Mouse (Mus musculus) midbrain, embryonic 16.5 days (tissue): ENCODE results near the gene Grsf1. TPM values are rescaled to one million over a fixed set of nuclear protein-coding genes. Genes with fewer than 3 reads are reported as not detected.

ENCODE experiments used
- ATAC-seq: fragments of 200-750 bp; cut with Nextera tagmentation; 2 replicates; pipeline ENCODE4 v1.8.0; 2017; ENCODE audit warnings: moderate TSS enrichment
- H3K27ac ChIP-seq: fragments of 300-500 bp; sonication (generic); 2 replicates; pipeline ENCODE4 v1.5.1; 2014; ENCODE audit warnings: mild to moderate bottlenecking, low read length, mixed read lengths
- H3K27me3 ChIP-seq: fragments of 300-500 bp; sonication (generic); 2 replicates; pipeline ENCODE4 v1.6.1; 2014; ENCODE audit warnings: low read depth, low read length, mixed read lengths; ENCODE audit not compliant: control insufficient read depth, insufficient read depth
- H3K36me3 ChIP-seq: fragments of 300-500 bp; sonication (generic); 2 replicates; pipeline ENCODE4 v1.6.1; 2014; ENCODE audit warnings: mild to moderate bottlenecking, low read length, moderate library complexity, mixed read lengths; ENCODE audit not compliant: control insufficient read depth, insufficient read depth
- H3K4me1 ChIP-seq: fragments of 300-500 bp; sonication (generic); 2 replicates; pipeline ENCODE4 v1.6.1; 2014; ENCODE audit warnings: mild to moderate bottlenecking, low read length, mixed read lengths; ENCODE audit not compliant: control insufficient read depth, insufficient read depth
- H3K4me2 ChIP-seq: fragments of 300-500 bp; sonication (generic); 2 replicates; pipeline ENCODE4 v1.6.1; 2014; ENCODE audit warnings: mild to moderate bottlenecking, low read length, mixed read lengths
- H3K4me3 ChIP-seq: fragments of 300-500 bp; sonication (generic); 2 replicates; pipeline ENCODE4 v1.5.1; 2014; ENCODE audit warnings: low read depth, mild to moderate bottlenecking, low read length, moderate library complexity, mixed read lengths
- H3K9ac ChIP-seq: fragments of 300-500 bp; sonication (generic); 2 replicates; pipeline ENCODE4 v1.6.1; 2014; ENCODE audit warnings: low read depth, low read length, mixed read lengths
- H3K9me3 ChIP-seq: fragments of 300-500 bp; sonication (generic); replicated peaks from 2 replicates; pipeline ENCODE4 v1.6.1; 2014; ENCODE audit warnings: mild to moderate bottlenecking, low read length, mixed read lengths; ENCODE audit not compliant: control insufficient read depth, poor library complexity, severe bottlenecking
- WGBS: fragments of 180-500 bp; shearing (Covaris S2); extraction: QIAGEN DNeasy Blood & Tissue Kit; methylation state at CpG from one replicate; pipeline ENCODE4 v1.1.7; 2014; 5-methylcytosine and 5-hydroxymethylcytosine counted together
- polyA plus RNA-seq: library from polyadenylated mRNA; unstranded; fragments of >200 nt; fragmentation: Nextera tagmentation; extraction: Ambion mirVana; gene quantifications from 2 replicates; pipeline ENCODE4 v1.2.1, GENCODE M21; 2015

Gene Grsf1
- 57.0 and 60.5 TPM in 2 replicates for polyA plus RNA-seq

- peak within 1 kb of the TSS; percentile 96 for H3K27ac ChIP-seq
- H3K9me3 ChIP-seq, result no peaks in the 10 kb centered on the region
- H3K9ac ChIP-seq, result peak within 1 kb of the TSS; percentile 97
- H3K4me2 ChIP-seq, result peak within 1 kb of the TSS; percentile 84
- peak; percentile 91 for ATAC-seq
- 0 out of 2 replicates have a peak, but pooled peaks cover under 1% of the 10 kb centered on the region for H3K36me3 ChIP-seq
- H3K27me3 ChIP-seq, result no peaks in the 10 kb centered on the region
- under 1% methylated on average over 98 of the region's 127 CpGs for WGBS
- H3K4me1 ChIP-seq, result peaks cover 17% of the 10 kb centered on the region
- H3K4me3 ChIP-seq, result peak within 1 kb of the TSS; percentile 97
Observed at GRCm38 (mm10) chr5:88675443-88676387, at the start of gene Grsf1. TSS of gene Grsf1 (minus strand) at chr5:88676171.

- no peaks in the 10 kb centered on the region for H3K36me3 ChIP-seq
- H3K4me3 ChIP-seq, result no peak overlapping the region
- H3K9me3 ChIP-seq, result no peaks in the 10 kb centered on the region
- H3K9ac ChIP-seq, result no peak overlapping the region
- no peak for ATAC-seq
- 77% methylated on average over 3 of the region's 3 CpGs for WGBS
- H3K4me1 ChIP-seq, result peaks cover 29% of the 10 kb centered on the region
- no peak overlapping the region for H3K27ac ChIP-seq
- no peak overlapping the region for H3K4me2 ChIP-seq
- no peaks in the 10 kb centered on the region for H3K27me3 ChIP-seq
Observed at GRCm38 (mm10) chr5:88724030-88724429, 48.1 kb upstream of the Grsf1 start.

GRCm38 (mm10) chr5:88722213-88722600 lies 46.2 kb upstream of the Grsf1 start:
- ATAC-seq, result no peak
- peak overlapping the region; percentile 99 for H3K9ac ChIP-seq
- H3K9me3 ChIP-seq, result no peaks in the 10 kb centered on the region
- peak overlapping the region; percentile 99 for H3K4me3 ChIP-seq
- peak overlapping the region; percentile 92 for H3K4me2 ChIP-seq
- no peaks in the 10 kb centered on the region for H3K27me3 ChIP-seq
- no peaks in the 10 kb centered on the region for H3K36me3 ChIP-seq
- 17% methylated on average over 4 of the region's 4 CpGs for WGBS
- peaks cover 29% of the 10 kb centered on the region for H3K4me1 ChIP-seq
- H3K27ac ChIP-seq, result peak overlapping the region; percentile 95; the same call in 1 of the 2 replicates

- H3K27ac ChIP-seq, result peak overlapping the region; percentile 95
- H3K4me2 ChIP-seq, result peak overlapping the region; percentile 92
- peak overlapping the region; percentile 99 for H3K4me3 ChIP-seq
- no peaks in the 10 kb centered on the region for H3K27me3 ChIP-seq
- H3K9me3 ChIP-seq, result no peaks in the 10 kb centered on the region
- peak; percentile 52 for ATAC-seq
- H3K36me3 ChIP-seq, result no peaks in the 10 kb centered on the region
- WGBS, result 3% methylated on average over 31 of the region's 31 CpGs
- H3K4me1 ChIP-seq, result peaks cover 29% of the 10 kb centered on the region
- H3K9ac ChIP-seq, result peak overlapping the region; percentile 99
Observed at GRCm38 (mm10) chr5:88721565-88722212, 45.7 kb upstream of the Grsf1 start.

GRCm38 (mm10) chr5:88721003-88721475 lies 45.1 kb upstream of the Grsf1 start:
- Histone ChIP-seq H3K9me3 (no peaks in the 10 kb centered on the region), H3K4me3 (peak overlapping the region; percentile 99), H3K27ac (peak overlapping the region; percentile 95), H3K9ac (peak overlapping the region; percentile 99), H3K4me1 (peaks cover 29% of the 10 kb centered on the region), H3K4me2 (peak overlapping the region; percentile 92), H3K27me3 (no peaks in the 10 kb centered on the region), H3K36me3 (no peaks in the 10 kb centered on the region)
- peak; percentile 82 for ATAC-seq
- WGBS, result under 1% methylated on average over 26 of the region's 38 CpGs

GRCm38 (mm10) chr5:88720116-88721002 lies 44.4 kb upstream of the Grsf1 start, which contains the start of gene Mob1b:
TSS of gene Mob1b (plus strand) at chr5:88720855.
- Histone ChIP-seq H3K27me3 (no peaks in the 10 kb centered on the region), H3K36me3 (no peaks in the 10 kb centered on the region), H3K4me3 (peak within 1 kb of the TSS; percentile 99), H3K9me3 (no peaks in the 10 kb centered on the region), H3K4me2 (peak within 1 kb of the TSS; percentile 92), H3K27ac (peak within 1 kb of the TSS; percentile 95), H3K9ac (peak within 1 kb of the TSS; percentile 99), H3K4me1 (peaks cover 29% of the 10 kb centered on the region)
- peak; percentile 94 for ATAC-seq
- under 1% methylated on average over 54 of the region's 54 CpGs for WGBS

- no peaks in the 10 kb centered on the region for H3K9me3 ChIP-seq
- no peak overlapping the region for H3K4me2 ChIP-seq
- no peaks in the 10 kb centered on the region for H3K27me3 ChIP-seq
- H3K4me1 ChIP-seq, result peaks cover 7% of the 10 kb centered on the region
- H3K9ac ChIP-seq, result no peak overlapping the region
- no peak overlapping the region for H3K4me3 ChIP-seq
- 84% methylated on average over 2 of the region's 2 CpGs for WGBS
- no peak overlapping the region for H3K27ac ChIP-seq
- no peak for ATAC-seq
- no peaks in the 10 kb centered on the region for H3K36me3 ChIP-seq
Observed at GRCm38 (mm10) chr5:88716983-88717382, 41.0 kb upstream of the Grsf1 start.

- H3K9ac ChIP-seq, result no peak overlapping the region
- H3K4me3 ChIP-seq, result no peak overlapping the region
- no peaks in the 10 kb centered on the region for H3K9me3 ChIP-seq
- WGBS, result 69% methylated on average over 6 of the region's 6 CpGs
- ATAC-seq, result no peak
- no peak overlapping the region for H3K4me2 ChIP-seq
- no peaks in the 10 kb centered on the region for H3K27me3 ChIP-seq
- peaks cover 10% of the 10 kb centered on the region for H3K4me1 ChIP-seq
- H3K36me3 ChIP-seq, result no peaks in the 10 kb centered on the region
- H3K27ac ChIP-seq, result no peak overlapping the region
Observed at GRCm38 (mm10) chr5:88712328-88712727, 36.4 kb upstream of the Grsf1 start.
